Mouse (Mus musculus) hindbrain, embryonic 16.5 days (tissue): Measurements from ENCODE around the gene Myom1. TPM values are rescaled to one million over a fixed set of nuclear protein-coding genes. Genes with fewer than 3 reads are reported as not detected.

ENCODE experiments used
- ATAC-seq: fragments of 200-750 bp; cut with Nextera tagmentation; 2 replicates; pipeline ENCODE4 v1.8.0; 2017; ENCODE audit warnings: moderate TSS enrichment, moderate library complexity
- H3K27ac ChIP-seq: fragments of 300-500 bp; sonication (generic); 2 replicates; pipeline ENCODE4 v1.5.1; 2014; ENCODE audit warnings: low read depth, mild to moderate bottlenecking, control low read depth, low read length, moderate library complexity
- H3K27me3 ChIP-seq: fragments of 300-500 bp; sonication (generic); replicated peaks from 2 replicates; pipeline ENCODE4 v1.6.1; 2014; ENCODE audit warnings: low read length; ENCODE audit not compliant: control insufficient read depth, insufficient read depth
- H3K36me3 ChIP-seq: fragments of 300-500 bp; sonication (generic); 2 replicates; pipeline ENCODE4 v1.6.1; 2014; ENCODE audit warnings: mild to moderate bottlenecking, low read length, moderate library complexity, mixed read lengths; ENCODE audit not compliant: control insufficient read depth, insufficient read depth
- H3K4me1 ChIP-seq: fragments of 300-500 bp; sonication (generic); 2 replicates; pipeline ENCODE4 v1.6.1; 2014; ENCODE audit warnings: low read depth, low read length; ENCODE audit not compliant: control insufficient read depth, insufficient read depth
- H3K4me2 ChIP-seq: fragments of 300-500 bp; sonication (generic); 2 replicates; pipeline ENCODE4 v1.6.1; 2014; ENCODE audit warnings: mild to moderate bottlenecking, low read length, control low read depth, moderate library complexity
- H3K4me3 ChIP-seq: fragments of 300-500 bp; sonication (generic); 2 replicates; pipeline ENCODE4 v1.5.1; 2014; ENCODE audit warnings: mild to moderate bottlenecking, low read length, control low read depth, moderate library complexity
- H3K9ac ChIP-seq: fragments of 300-500 bp; sonication (generic); 2 replicates; pipeline ENCODE4 v1.6.1; 2014; ENCODE audit warnings: low read depth, mild to moderate bottlenecking, control low read depth, low read length, moderate library complexity
- H3K9me3 ChIP-seq: fragments of 300-500 bp; sonication (generic); 2 replicates; pipeline ENCODE4 v1.6.1; 2014; ENCODE audit warnings: mild to moderate bottlenecking, low read length, moderate library complexity; ENCODE audit not compliant: control insufficient read depth
- WGBS: fragments of 180-500 bp; shearing (Covaris S2); extraction: QIAGEN DNeasy Blood & Tissue Kit; methylation state at CpG from one replicate; pipeline ENCODE4 v1.1.7; 2014; 5-methylcytosine and 5-hydroxymethylcytosine counted together
- polyA plus RNA-seq: library from polyadenylated mRNA; unstranded; fragments of >200 nt; fragmentation: Nextera tagmentation; extraction: Ambion mirVana; gene quantifications from 2 replicates; pipeline ENCODE4 v1.2.1, GENCODE M21; 2015

Gene Myom1
- polyA plus RNA-seq, 1 experiment from 2014 or later: 0.91 TPM

GRCm38 (mm10) chr17:71112689-71113088, 110.3 kb downstream of the Myom1 start:
- Histone ChIP-seq H3K4me3 (no peak overlapping the region), H3K27ac (no peak overlapping the region), H3K4me2 (no peak overlapping the region), H3K4me1 (no peaks in the 10 kb centered on the region), H3K9me3 (no peaks in the 10 kb centered on the region), H3K36me3 (no peaks in the 10 kb centered on the region), H3K9ac (no peak overlapping the region), H3K27me3 (no peaks in the 10 kb centered on the region)
- ATAC-seq: no peak
- WGBS: 93% methylated on average over 3 of the region's 3 CpGs

GRCm38 (mm10) chr17:71114282-71114681, 111.8 kb downstream of the Myom1 start:
- no peaks in the 10 kb centered on the region for H3K36me3 ChIP-seq
- no peak for ATAC-seq
- no peak overlapping the region for H3K4me3 ChIP-seq
- H3K27ac ChIP-seq: no peak overlapping the region
- no peak overlapping the region for H3K9ac ChIP-seq
- H3K4me1 ChIP-seq: no peaks in the 10 kb centered on the region
- H3K27me3 ChIP-seq: no peaks in the 10 kb centered on the region
- no peaks in the 10 kb centered on the region for H3K9me3 ChIP-seq
- WGBS: 69% methylated on average over 4 of the region's 4 CpGs
- no peak overlapping the region for H3K4me2 ChIP-seq

- no peak overlapping the region for H3K9ac ChIP-seq
- H3K27me3 ChIP-seq: no peaks in the 10 kb centered on the region
- no peaks in the 10 kb centered on the region for H3K9me3 ChIP-seq
- H3K36me3 ChIP-seq: no peaks in the 10 kb centered on the region
- no peak overlapping the region for H3K4me3 ChIP-seq
- H3K27ac ChIP-seq: no peak overlapping the region
- no peak for ATAC-seq
- H3K4me1 ChIP-seq: no peaks in the 10 kb centered on the region
- H3K4me2 ChIP-seq: no peak overlapping the region
- WGBS: 94% methylated on average over 4 of the region's 4 CpGs
Measured at GRCm38 (mm10) chr17:71117956-71118355, 115.5 kb downstream of the Myom1 start.

- 56% methylated on average over 4 of the region's 4 CpGs for WGBS
- no peak for ATAC-seq
- H3K36me3 ChIP-seq: no peaks in the 10 kb centered on the region
- H3K4me1 ChIP-seq: no peaks in the 10 kb centered on the region
- H3K27me3 ChIP-seq: no peaks in the 10 kb centered on the region
- no peak overlapping the region for H3K9ac ChIP-seq
- no peak overlapping the region for H3K27ac ChIP-seq
- H3K4me3 ChIP-seq: no peak overlapping the region
- H3K4me2 ChIP-seq: no peak overlapping the region
- no peaks in the 10 kb centered on the region for H3K9me3 ChIP-seq
Measured at GRCm38 (mm10) chr17:71118607-71119006, 116.2 kb downstream of the Myom1 start.

GRCm38 (mm10) chr17:71120626-71121025, 118.2 kb downstream of the Myom1 start:
- peaks cover 2% of the 10 kb centered on the region; the same call in 1 of the 2 replicates for H3K4me1 ChIP-seq

GRCm38 (mm10) chr17:71124061-71124670, 121.7 kb downstream of the Myom1 start:
- Histone ChIP-seq H3K27me3 (no peaks in the 10 kb centered on the region), H3K36me3 (no peaks in the 10 kb centered on the region), H3K4me2 (no peak overlapping the region), H3K9me3 (no peaks in the 10 kb centered on the region), H3K4me1 (peaks cover 4% of the 10 kb centered on the region), H3K9ac (no peak overlapping the region), H3K27ac (no peak overlapping the region), H3K4me3 (no peak overlapping the region)
- WGBS: 82% methylated on average over 8 of the region's 8 CpGs
- no peak for ATAC-seq

More at GRCm38 (mm10) chr17:71120626-71121025, 118.2 kb downstream of the Myom1 start:
- no peak for ATAC-seq
- Histone ChIP-seq H3K27me3 (no peaks in the 10 kb centered on the region), H3K9me3 (no peaks in the 10 kb centered on the region), H3K27ac (no peak overlapping the region), H3K4me2 (no peak overlapping the region), H3K9ac (no peak overlapping the region), H3K36me3 (no peaks in the 10 kb centered on the region), H3K4me3 (no peak overlapping the region)
- 50% methylated on average over 4 of the region's 6 CpGs for WGBS

- peaks cover 4% of the 10 kb centered on the region for H3K4me1 ChIP-seq
- H3K27me3 ChIP-seq: no peaks in the 10 kb centered on the region
- no peaks in the 10 kb centered on the region for H3K36me3 ChIP-seq
- no peaks in the 10 kb centered on the region for H3K9me3 ChIP-seq
- WGBS: 87% methylated on average over 1 of the region's 1 CpGs
- no peak overlapping the region for H3K9ac ChIP-seq
- no peak overlapping the region for H3K4me3 ChIP-seq
- no peak for ATAC-seq
- H3K4me2 ChIP-seq: no peak overlapping the region
- no peak overlapping the region for H3K27ac ChIP-seq
Measured at GRCm38 (mm10) chr17:71124674-71125073, 122.2 kb downstream of the Myom1 start.

- no peaks in the 10 kb centered on the region for H3K36me3 ChIP-seq
- H3K4me1 ChIP-seq: peaks cover 4% of the 10 kb centered on the region
- H3K4me3 ChIP-seq: no peak overlapping the region
- ATAC-seq: peak; percentile 59; the same call in 1 of the 2 replicates
- H3K4me2 ChIP-seq: no peak overlapping the region
- no peak overlapping the region for H3K27ac ChIP-seq
- no peaks in the 10 kb centered on the region for H3K9me3 ChIP-seq
- 50% methylated on average over 12 of the region's 12 CpGs for WGBS
- H3K9ac ChIP-seq: no peak overlapping the region
- H3K27me3 ChIP-seq: no peaks in the 10 kb centered on the region
Measured at GRCm38 (mm10) chr17:71125519-71125918, 123.1 kb downstream of the Myom1 start.

GRCm38 (mm10) chr17:71126001-71126400, 123.6 kb downstream of the Myom1 start:
- H3K9me3 ChIP-seq: no peaks in the 10 kb centered on the region
- H3K4me3 ChIP-seq: no peak overlapping the region
- ATAC-seq: no peak
- WGBS: 86% methylated on average over 12 of the region's 12 CpGs
- no peak overlapping the region for H3K9ac ChIP-seq
- no peaks in the 10 kb centered on the region for H3K36me3 ChIP-seq
- no peak overlapping the region for H3K27ac ChIP-seq
- H3K4me2 ChIP-seq: no peak overlapping the region
- no peaks in the 10 kb centered on the region for H3K27me3 ChIP-seq
- H3K4me1 ChIP-seq: peaks cover 4% of the 10 kb centered on the region
